Mouse (Mus musculus) intestine, embryonic 14.5 days (tissue): ENCODE measurements around the gene Arhgap27. TPM values are rescaled to one million over a fixed set of nuclear protein-coding genes. Genes with fewer than 3 reads are reported as not detected.

Source experiments
- ATAC-seq: fragments of 200-750 bp; cut with Nextera tagmentation; replicated peaks from 2 replicates; pipeline ENCODE4 v1.8.0; 2017; ENCODE audit warnings: low read depth, moderate number of reproducible peaks, moderate TSS enrichment, moderate library complexity; ENCODE audit not compliant: low FRiP score, low TSS enrichment
- DNase-seq: peaks from one replicate; pipeline ENCODE4 v3.0.0-alpha.2; 2018; ENCODE audit warnings: low spot score
- H3K27ac ChIP-seq: fragments of 300-500 bp; sonication (generic); 2 replicates; pipeline ENCODE4 v1.5.1; 2014; ENCODE audit warnings: low read depth, mild to moderate bottlenecking, control low read depth
- H3K27me3 ChIP-seq: fragments of 300-500 bp; sonication (generic); replicated peaks from 2 replicates; pipeline ENCODE4 v1.6.1; 2014; ENCODE audit warnings: low read length, control low read depth; ENCODE audit not compliant: control insufficient read depth, insufficient read depth
- H3K36me3 ChIP-seq: fragments of 300-500 bp; sonication (generic); 2 replicates; pipeline ENCODE4 v1.6.1; 2014; ENCODE audit warnings: low read length, control low read depth; ENCODE audit not compliant: control insufficient read depth, insufficient read depth
- H3K4me1 ChIP-seq: fragments of 300-500 bp; sonication (generic); replicated peaks from 2 replicates; pipeline ENCODE4 v1.6.1; 2014; ENCODE audit warnings: low read length, control low read depth, mixed read lengths; ENCODE audit not compliant: control insufficient read depth, insufficient read depth
- H3K4me2 ChIP-seq: fragments of 300-500 bp; sonication (generic); 2 replicates; pipeline ENCODE4 v1.6.1; 2014; ENCODE audit warnings: low read length
- H3K4me3 ChIP-seq: fragments of 300-500 bp; sonication (generic); 2 replicates; pipeline ENCODE4 v1.5.1; 2014; ENCODE audit warnings: low read depth, low read length, control low read depth, mixed read lengths
- H3K9ac ChIP-seq: fragments of 300-500 bp; sonication (generic); 2 replicates; pipeline ENCODE4 v1.6.1; 2014; ENCODE audit warnings: mild to moderate bottlenecking, low read length
- H3K9me3 ChIP-seq: fragments of 300-500 bp; sonication (generic); 2 replicates; pipeline ENCODE4 v1.6.1; 2016; ENCODE audit warnings: low read length, control low read depth; ENCODE audit not compliant: control insufficient read depth
- WGBS: fragments of 180-500 bp; shearing (Covaris S2); extraction: QIAGEN DNeasy Blood & Tissue Kit; methylation state at CpG from one replicate; pipeline ENCODE4 v1.1.7; 2014; 5-methylcytosine and 5-hydroxymethylcytosine counted together
- polyA plus RNA-seq: library from polyadenylated mRNA; unstranded; fragments of >200 nt; fragmentation: Nextera tagmentation; extraction: Ambion mirVana; gene quantifications from 2 replicates; pipeline ENCODE4 v1.2.1, GENCODE M21; 2014

Arhgap27 gene
- polyA plus RNA-seq, 1 experiment from 2014 or later, result 24.8 TPM

DNA sequence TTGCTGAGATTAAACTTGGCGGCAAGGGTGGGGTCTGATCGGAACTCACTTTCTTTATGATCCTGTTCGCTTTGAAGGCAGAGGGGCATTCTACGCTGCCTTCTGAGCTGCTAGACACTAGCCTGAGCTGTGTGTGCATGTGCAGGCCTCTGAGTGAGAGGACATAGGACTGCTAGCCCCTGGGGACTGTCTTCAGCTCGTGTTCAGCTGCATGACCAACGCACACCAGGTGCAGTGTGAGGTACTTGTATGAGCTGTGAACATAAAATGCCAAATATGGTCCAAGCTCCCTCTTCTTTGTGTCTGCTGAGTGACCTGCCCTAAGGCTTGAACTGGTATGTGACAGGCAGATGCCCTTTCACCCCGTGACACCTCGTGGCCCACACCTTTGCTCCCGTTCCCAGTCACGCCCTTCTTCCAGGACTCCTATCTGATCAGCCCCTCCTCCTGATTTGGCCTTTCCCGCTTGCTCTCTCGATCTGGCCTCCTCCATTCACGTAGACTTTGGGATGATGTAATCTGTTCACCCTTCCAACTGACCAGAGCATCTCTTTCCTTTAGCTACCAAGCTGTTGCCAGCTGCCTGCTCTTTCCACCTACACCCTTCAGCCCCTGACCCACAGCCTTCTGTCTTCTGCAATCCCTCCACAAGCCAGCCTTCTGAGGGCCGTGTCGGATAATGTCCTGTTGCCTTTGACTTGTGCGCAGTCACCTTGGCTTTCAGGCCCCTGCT, 6.4 kb downstream of the Arhgap27 start:
- WGBS, result 75% methylated on average over 16 of the region's 16 CpGs
- Histone ChIP-seq H3K4me1 (peaks cover 17% of the 10 kb centered on the region), H3K27ac (peak overlapping the region; percentile 62; the same call in 1 of the 2 replicates), H3K4me2 (0 out of 2 replicates have a peak overlapping the region, but pooled peaks have one; percentile 6), H3K27me3 (peaks cover 32% of the 10 kb centered on the region), H3K9ac (no peak overlapping the region), H3K9me3 (peaks cover 5% of the 10 kb centered on the region; the same call in 1 of the 2 replicates), H3K36me3 (no peaks in the 10 kb centered on the region), H3K4me3 (no peak overlapping the region)
- no peak for DNase-seq
- no peak for ATAC-seq

DNA sequence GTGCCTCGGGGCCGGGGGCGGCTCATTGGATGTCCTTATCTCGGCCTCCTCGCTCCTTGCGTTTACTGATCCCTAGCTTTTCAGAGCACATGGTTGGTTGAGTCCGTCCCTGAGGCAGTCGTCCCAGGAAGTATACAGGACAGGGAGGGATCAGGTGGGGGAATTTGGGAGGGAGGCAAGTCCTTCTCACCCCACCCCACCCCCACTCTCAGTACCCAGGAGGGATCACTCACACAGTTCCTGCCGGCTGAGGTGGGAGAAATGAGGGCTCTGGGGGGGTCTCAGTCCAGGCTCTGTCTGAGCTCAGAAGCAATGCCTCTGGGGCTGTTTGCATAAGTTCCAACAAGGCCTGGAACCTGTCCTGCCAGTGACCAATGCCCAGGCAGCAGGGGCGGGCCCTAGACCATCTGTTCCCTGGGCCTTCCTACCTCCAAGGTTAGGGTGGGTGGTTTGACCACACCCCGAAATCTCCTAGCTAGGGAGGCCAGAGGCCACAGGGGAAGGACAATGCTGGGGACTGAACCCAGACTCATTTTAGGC, 7.4 kb downstream of the Arhgap27 start:
- ATAC-seq, result peak; percentile 63
- Histone ChIP-seq H3K36me3 (no peaks in the 10 kb centered on the region), H3K4me3 (peak overlapping the region; percentile 24), H3K9me3 (peaks cover 5% of the 10 kb centered on the region; the same call in 1 of the 2 replicates), H3K27me3 (peaks cover 22% of the 10 kb centered on the region), H3K27ac (peak overlapping the region; percentile 60), H3K4me1 (peaks cover 14% of the 10 kb centered on the region), H3K4me2 (peak overlapping the region; percentile 34), H3K9ac (peak overlapping the region; percentile 31; the same call in 1 of the 2 replicates)
- 14% methylated on average over 11 of the region's 11 CpGs for WGBS
- DNase-seq, result no peak

GRCm38 (mm10) chr11:103355251-103355650, 8.2 kb downstream of the Arhgap27 start:
- no peak for ATAC-seq
- no peaks in the 10 kb centered on the region for H3K36me3 ChIP-seq
- H3K4me3 ChIP-seq, result peak overlapping the region; percentile 20
- peak overlapping the region; percentile 51; the same call in 1 of the 2 replicates for H3K27ac ChIP-seq
- peak; percentile 66 for DNase-seq
- H3K9ac ChIP-seq, result peak overlapping the region; percentile 16; the same call in 1 of the 2 replicates
- H3K4me1 ChIP-seq, result peaks cover 11% of the 10 kb centered on the region
- H3K9me3 ChIP-seq, result peaks cover 5% of the 10 kb centered on the region; the same call in 1 of the 2 replicates
- WGBS, result 21% methylated on average over 11 of the region's 11 CpGs
- peak overlapping the region; percentile 44 for H3K4me2 ChIP-seq
- H3K27me3 ChIP-seq, result peaks cover 15% of the 10 kb centered on the region

- Histone ChIP-seq H3K9ac (no peak overlapping the region), H3K27ac (no peak overlapping the region), H3K4me1 (peaks cover 11% of the 10 kb centered on the region), H3K36me3 (no peaks in the 10 kb centered on the region), H3K4me3 (no peak overlapping the region), H3K4me2 (no peak overlapping the region; the same call in 1 of the 2 replicates), H3K9me3 (peaks cover 5% of the 10 kb centered on the region; the same call in 1 of the 2 replicates), H3K27me3 (0 out of 2 replicates have a peak, but pooled peaks cover 6% of the 10 kb centered on the region)
- 66% methylated on average over 3 of the region's 3 CpGs for WGBS
- ATAC-seq, result no peak
- DNase-seq, result no peak
Measured at GRCm38 (mm10) chr11:103354033-103354432, 9.5 kb downstream of the Arhgap27 start.

DNA sequence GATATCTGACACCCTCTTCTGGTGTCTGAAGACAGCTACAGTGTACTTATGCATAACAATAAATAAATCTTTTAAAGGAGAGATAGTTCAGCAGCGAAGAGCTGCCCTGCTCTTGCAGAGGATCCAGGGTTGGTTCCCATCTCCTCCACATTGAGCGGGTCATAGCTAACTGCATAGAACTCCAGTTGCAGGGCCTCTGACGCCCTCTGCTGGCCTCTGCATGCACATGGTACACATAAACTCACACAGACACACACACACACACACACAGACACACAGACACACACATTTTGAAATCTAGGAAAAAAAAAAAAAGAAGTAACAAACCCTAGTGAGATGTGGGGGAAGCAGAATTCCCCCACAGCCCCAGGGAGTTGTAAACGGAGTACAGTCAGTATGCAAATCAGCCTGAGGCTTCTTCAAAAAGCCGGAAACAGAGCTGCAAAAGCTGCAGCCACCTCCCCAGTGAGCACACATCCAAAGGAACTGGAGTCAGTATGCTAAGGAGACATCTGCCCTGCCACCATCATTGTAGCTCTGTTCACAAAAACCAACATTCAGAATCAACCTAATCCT, 11.2 kb downstream of the Arhgap27 start:
- H3K27me3 ChIP-seq, result 0 out of 2 replicates have a peak, but pooled peaks cover 6% of the 10 kb centered on the region
- no peak overlapping the region for H3K4me3 ChIP-seq
- no peak overlapping the region for H3K27ac ChIP-seq
- ATAC-seq, result no peak
- peaks cover 5% of the 10 kb centered on the region; the same call in 1 of the 2 replicates for H3K9me3 ChIP-seq
- H3K9ac ChIP-seq, result no peak overlapping the region
- DNase-seq, result no peak
- WGBS, result 87% methylated on average over 5 of the region's 5 CpGs
- H3K4me2 ChIP-seq, result no peak overlapping the region
- peaks cover 11% of the 10 kb centered on the region for H3K4me1 ChIP-seq
- H3K36me3 ChIP-seq, result no peaks in the 10 kb centered on the region

DNA sequence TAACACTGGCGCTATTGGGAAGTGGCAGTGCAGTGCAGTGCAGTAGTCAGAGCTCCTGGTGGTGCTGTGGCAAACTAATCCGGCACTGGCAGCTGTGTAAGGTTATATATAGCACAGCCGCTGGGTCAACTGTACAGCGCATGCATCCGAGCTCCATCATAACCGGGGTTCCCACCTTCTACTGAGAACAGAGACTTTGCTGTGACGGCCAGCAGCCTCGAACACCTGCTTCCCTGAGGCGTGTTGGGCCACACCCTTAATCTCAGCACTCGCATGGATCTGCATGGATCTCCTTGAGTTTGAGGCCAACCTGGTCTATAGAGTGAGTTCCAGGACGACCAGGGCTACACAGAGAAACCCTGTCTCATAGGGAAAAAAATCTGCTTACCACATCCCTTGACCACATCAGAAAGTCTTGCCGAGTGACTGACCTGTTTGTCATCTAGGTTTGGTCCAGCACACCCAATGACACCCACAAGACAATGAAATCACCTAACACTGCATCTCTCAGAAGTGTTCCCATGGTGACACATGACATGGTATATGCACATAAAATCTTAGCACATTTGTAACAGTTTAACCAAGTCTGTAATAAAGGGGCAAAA, 12.7 kb downstream of the Arhgap27 start:
- ATAC-seq (no peak), DNase-seq (no peak)
- H3K4me3 ChIP-seq, result no peak overlapping the region
- H3K4me2 ChIP-seq, result no peak overlapping the region
- 0 out of 2 replicates have a peak, but pooled peaks cover 2% of the 10 kb centered on the region for H3K27me3 ChIP-seq
- peaks cover 5% of the 10 kb centered on the region; the same call in 1 of the 2 replicates for H3K9me3 ChIP-seq
- 87% methylated on average over 12 of the region's 12 CpGs for WGBS
- no peak overlapping the region for H3K27ac ChIP-seq
- H3K4me1 ChIP-seq, result peaks cover 3% of the 10 kb centered on the region; the same call in 1 of the 2 replicates
- H3K9ac ChIP-seq, result no peak overlapping the region
- no peaks in the 10 kb centered on the region for H3K36me3 ChIP-seq

DNA sequence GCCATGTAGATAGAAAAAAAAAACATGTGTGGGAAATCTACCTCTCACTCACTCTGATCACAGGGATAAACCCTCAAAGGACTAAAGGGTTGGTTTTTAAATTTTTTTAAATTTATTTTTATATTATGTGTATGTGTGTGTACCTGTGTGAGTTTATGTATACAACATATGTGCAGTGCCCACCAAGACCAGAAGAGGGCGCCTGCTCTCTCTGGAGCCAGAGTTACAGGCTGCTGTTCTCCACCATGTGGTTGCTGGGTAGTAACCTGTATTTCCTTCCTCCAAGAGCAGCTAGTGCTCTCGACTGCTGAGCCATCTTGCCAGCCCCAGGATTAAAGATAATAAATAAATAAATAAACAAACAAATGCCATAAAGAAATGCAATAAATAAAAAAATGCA, 13.8 kb downstream of the Arhgap27 start:
- no peaks in the 10 kb centered on the region for H3K27me3 ChIP-seq
- peaks cover 3% of the 10 kb centered on the region; the same call in 1 of the 2 replicates for H3K4me1 ChIP-seq
- peaks cover 5% of the 10 kb centered on the region; the same call in 1 of the 2 replicates for H3K9me3 ChIP-seq
- no peaks in the 10 kb centered on the region for H3K36me3 ChIP-seq
- H3K4me2 ChIP-seq, result no peak overlapping the region
- H3K9ac ChIP-seq, result no peak overlapping the region
- no peak overlapping the region for H3K4me3 ChIP-seq
- no peak overlapping the region for H3K27ac ChIP-seq
- WGBS, result 74% methylated on average over 2 of the region's 2 CpGs
- DNase-seq (no peak), ATAC-seq (no peak)

GRCm38 (mm10) chr11:103346657-103347056, 16.8 kb downstream of the Arhgap27 start:
- H3K27ac ChIP-seq, result peak overlapping the region; percentile 58
- H3K36me3 ChIP-seq, result no peaks in the 10 kb centered on the region
- no peaks in the 10 kb centered on the region for H3K9me3 ChIP-seq
- H3K4me1 ChIP-seq, result 0 out of 2 replicates have a peak, but pooled peaks cover 3% of the 10 kb centered on the region
- 49% methylated on average over 5 of the region's 5 CpGs for WGBS
- H3K4me3 ChIP-seq, result no peak overlapping the region
- DNase-seq, result peak; percentile 77
- peak overlapping the region; percentile 5; the same call in 1 of the 2 replicates for H3K4me2 ChIP-seq
- ATAC-seq, result peak; percentile 81
- peak overlapping the region; percentile 8; the same call in 1 of the 2 replicates for H3K9ac ChIP-seq
- no peaks in the 10 kb centered on the region for H3K27me3 ChIP-seq
